11 mouse cellular contexts compared by ENCODE assay signal in the genomic region with DNA sequence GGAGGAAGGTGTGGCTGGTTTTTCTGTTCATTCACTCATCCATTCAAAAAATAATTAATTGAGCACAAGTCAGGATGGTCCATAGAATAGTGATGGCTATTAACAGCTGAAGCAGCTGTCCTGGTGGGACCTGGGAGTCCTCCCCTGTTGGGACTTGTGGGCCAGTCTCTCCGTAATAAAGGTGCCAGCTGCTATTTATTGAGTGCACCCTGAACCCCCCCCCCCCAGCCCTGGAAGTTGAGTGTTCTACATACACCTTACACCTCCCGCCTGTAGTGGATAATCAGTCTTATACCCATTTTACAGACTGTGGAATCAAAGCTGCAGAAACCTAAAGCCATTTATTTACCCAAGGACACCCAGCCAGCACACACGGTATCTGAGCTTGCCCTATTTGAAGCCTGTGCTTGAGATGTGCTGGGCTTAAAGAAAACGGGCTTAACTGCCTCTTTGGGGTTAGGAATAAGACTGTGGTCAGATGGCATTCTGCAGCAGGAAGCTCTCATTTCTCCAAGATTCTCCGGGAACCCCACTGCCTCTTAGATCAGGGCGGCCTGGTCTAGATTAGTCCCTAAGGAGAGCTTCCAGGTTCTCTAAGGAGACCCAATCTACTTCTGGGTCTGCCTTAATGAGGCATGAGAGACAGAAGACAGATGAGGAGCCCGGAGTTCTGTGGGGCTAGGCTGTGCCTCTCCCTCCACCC. TPM values are rescaled to one million over a fixed set of nuclear protein-coding genes. Genes with fewer than 3 reads are reported as not detected.
A peak's percentile ranks its signal among the peaks of the same experiment; 100 is the strongest.
DNase-seq lines count a peak whose midpoint lies in the region; ATAC-seq and TF ChIP-seq lines count a peak whose summit lies in the region.
"Had no signal": no experiment of that assay in that cellular context is flagged by ENCODE, and none has a peak within 500 bp of the region (broad histone marks: within the 10 kb centered on the region; RNA-seq: fewer than 3 reads in every experiment).

No protein-coding gene starts in this region.

- ATAC-seq in kidney, embryonic 16.5 days (ENCODE audit: low FRiP score, low TSS enrichment): no peak
- peak; percentile 8; the same call in 1 of the 2 replicates for ATAC-seq in forebrain, embryonic 12.5 days (ENCODE audit: low FRiP score)
- ATAC-seq in limb, embryonic 14.5 days (ENCODE audit: low FRiP score, low read depth): no peak
- ATAC-seq in stomach, embryonic 14.5 days (ENCODE audit: insufficient number of reproducible peaks, insufficient read depth, low FRiP score, low read depth): no peak

- WGBS in kidney, embryonic 16.5 days: 56% methylated on average over 7 of the region's 7 CpGs
- WGBS in forebrain, embryonic 12.5 days: 7% methylated on average over 7 of the region's 7 CpGs
- WGBS in limb, embryonic 14.5 days: 34% methylated on average over 7 of the region's 7 CpGs
- 59% methylated on average over 7 of the region's 7 CpGs for WGBS in stomach, embryonic 14.5 days

- peaks cover 61% of the 10 kb centered on the region for H3K4me1 ChIP-seq in kidney, embryonic 16.5 days (ENCODE audit: insufficient read depth, low read length)
- peaks cover 91% of the 10 kb centered on the region for H3K4me1 ChIP-seq in forebrain, embryonic 12.5 days
- peaks cover 46% of the 10 kb centered on the region for H3K4me1 ChIP-seq in limb, embryonic 14.5 days (ENCODE audit: control insufficient read depth, insufficient read depth, low read length)
- H3K4me1 ChIP-seq in stomach, embryonic 14.5 days (ENCODE audit: control insufficient read depth, insufficient read depth, low read length): peaks cover 33% of the 10 kb centered on the region

- H3K9ac ChIP-seq in kidney, embryonic 16.5 days (replicated peaks; ENCODE audit: low read length): 0 out of 2 replicates have a peak overlapping the region, but pooled peaks have one; percentile 24
- H3K9ac ChIP-seq in forebrain, embryonic 12.5 days: peak overlapping the region; percentile 100
- H3K9ac ChIP-seq in limb, embryonic 14.5 days (ENCODE audit: low read depth, low read length, severe bottlenecking): peak overlapping the region; percentile 68; the same call in 1 of the 2 replicates
- H3K9ac ChIP-seq in stomach, embryonic 14.5 days (replicated peaks; ENCODE audit: low read depth, low read length): peak overlapping the region; percentile 48; the same call in 1 of the 2 replicates

- peak overlapping the region; percentile 72; the same call in 1 of the 2 replicates for H3K4me2 ChIP-seq in kidney, embryonic 16.5 days (replicated peaks; ENCODE audit: low read depth, low read length)
- peak overlapping the region; percentile 98 for H3K4me2 ChIP-seq in forebrain, embryonic 12.5 days
- H3K4me2 ChIP-seq in limb, embryonic 14.5 days (replicated peaks; ENCODE audit: low read depth, low read length, severe bottlenecking): peak overlapping the region; percentile 78; the same call in 1 of the 2 replicates
- peak overlapping the region; percentile 64 for H3K4me2 ChIP-seq in stomach, embryonic 14.5 days (replicated peaks; ENCODE audit: low read depth, low read length)

- no peaks in the 10 kb centered on the region for H3K27me3 ChIP-seq in kidney, embryonic 16.5 days (ENCODE audit: insufficient read depth, low read length)
- no peaks in the 10 kb centered on the region for H3K27me3 ChIP-seq in forebrain, embryonic 12.5 days
- no peaks in the 10 kb centered on the region for H3K27me3 ChIP-seq in limb, embryonic 14.5 days (ENCODE audit: control insufficient read depth, insufficient read depth, low read length)
- no peaks in the 10 kb centered on the region for H3K27me3 ChIP-seq in stomach, embryonic 14.5 days (ENCODE audit: control insufficient read depth, insufficient read depth, low read length)

- no peak for DNase-seq in kidney, adult 11 months
- DNase-seq in limb, embryonic 14.5 days (ENCODE audit: low spot score): no peak
- no peak for DNase-seq in right cerebral cortex, postnatal 36 days (ENCODE audit: low spot score in 2 of 2)
- DNase-seq in adrenal gland, postnatal 10 days: no peak
- DNase-seq in cerebellum, postnatal 36 days: no peak
- DNase-seq: kidney, postnatal 25 days had no signal

- H3K36me3 ChIP-seq in kidney, embryonic 16.5 days (ENCODE audit: insufficient read depth, low read length): peaks cover 7% of the 10 kb centered on the region
- peaks cover 86% of the 10 kb centered on the region for H3K36me3 ChIP-seq in forebrain, embryonic 12.5 days (replicated peaks)
- H3K36me3 ChIP-seq in limb, embryonic 14.5 days (ENCODE audit: control insufficient read depth, insufficient read depth, low read length): peaks cover 57% of the 10 kb centered on the region
- peaks cover 10% of the 10 kb centered on the region for H3K36me3 ChIP-seq in stomach, embryonic 14.5 days (ENCODE audit: control insufficient read depth, insufficient read depth, low read length)

- H3K9me3 ChIP-seq in kidney, embryonic 16.5 days (ENCODE audit: low read length): no peaks in the 10 kb centered on the region
- H3K9me3 ChIP-seq in forebrain, embryonic 12.5 days: no peaks in the 10 kb centered on the region
- H3K9me3 ChIP-seq in limb, embryonic 14.5 days (ENCODE audit: control insufficient read depth, low read length): no peaks in the 10 kb centered on the region
- H3K9me3 ChIP-seq in stomach, embryonic 14.5 days (ENCODE audit: control insufficient read depth, low read depth, low read length): no peaks in the 10 kb centered on the region

- H3K27ac ChIP-seq in kidney, embryonic 16.5 days (ENCODE audit: low read length): peak overlapping the region; percentile 91
- peak overlapping the region; percentile 100 for H3K27ac ChIP-seq in forebrain, embryonic 12.5 days
- peak overlapping the region; percentile 86 for H3K27ac ChIP-seq in limb, embryonic 14.5 days (replicated peaks; ENCODE audit: low read depth, low read length)
- H3K27ac ChIP-seq in stomach, embryonic 14.5 days (ENCODE audit: low read length): peak overlapping the region; percentile 96

- no peak for TF ChIP-seq POLR2A in limb, embryonic 14.5 days (IDR thresholded peaks at IDR 0.05; ENCODE audit: borderline replicate concordance, extremely low read depth, insufficient read depth, insufficient read length)

- no peak overlapping the region for H3K4me3 ChIP-seq in kidney, embryonic 16.5 days (ENCODE audit: low read length)
- peak overlapping the region; percentile 100 for H3K4me3 ChIP-seq in forebrain, embryonic 12.5 days (replicated peaks)
- peak overlapping the region; percentile 34; the same call in 1 of the 2 replicates for H3K4me3 ChIP-seq in limb, embryonic 14.5 days (replicated peaks; ENCODE audit: low read length)
- H3K4me3 ChIP-seq in stomach, embryonic 14.5 days (ENCODE audit: low read depth, low read length): no peak overlapping the region

RNA-seq across cellular contexts. Expression of gene Msi1, which starts 8.0 kb away (rescaled TPM):
- 12.1 and 14.1 TPM in 2 replicates for polyA plus RNA-seq in kidney, embryonic 16.5 days (2015; fragmentation: Nextera tagmentation; extraction: Ambion mirVana)
- 161 and 182 TPM in 2 replicates for polyA plus RNA-seq in forebrain, embryonic 12.5 days (2016; fragmentation: Nextera tagmentation; extraction: Ambion mirVana)
- 40.6 and 51.6 TPM in 2 replicates for polyA plus RNA-seq in limb, embryonic 14.5 days (2012; rRNA removed)
- 15.5 and 18.0 TPM in 2 replicates for polyA plus RNA-seq in limb, embryonic 14.5 days (2014; fragmentation: Nextera tagmentation; extraction: Ambion mirVana)
- polyA plus RNA-seq in stomach, embryonic 14.5 days (2014; fragmentation: Nextera tagmentation; extraction: Ambion mirVana): 15.7 and 17.2 TPM in 2 replicates
- 10 to 100 TPM; 15.9 to 16.2 TPM for total RNA-seq in adrenal gland, postnatal 10 days (2021)
- total RNA-seq: granulocyte monocyte progenitor cell, adult 5-6 weeks had no signal

RNA-seq across cellular contexts. Expression of gene Pla2g1b, which starts 28.7 kb away (rescaled TPM):
- 0.94 and 2.1 TPM in 2 replicates for polyA plus RNA-seq in kidney, embryonic 16.5 days (2015; fragmentation: Nextera tagmentation; extraction: Ambion mirVana)
- not detected in 2 replicates for polyA plus RNA-seq in forebrain, embryonic 12.5 days (2016; fragmentation: Nextera tagmentation; extraction: Ambion mirVana)
- not detected in 2 replicates for polyA plus RNA-seq in limb, embryonic 14.5 days (2012; rRNA removed)
- not detected in 2 replicates for polyA plus RNA-seq in limb, embryonic 14.5 days (2014; fragmentation: Nextera tagmentation; extraction: Ambion mirVana)
- polyA plus RNA-seq in stomach, embryonic 14.5 days (2014; fragmentation: Nextera tagmentation; extraction: Ambion mirVana): 16.7 and 20.2 TPM in 2 replicates
- total RNA-seq in adrenal gland, postnatal 10 days (2021): not detected
- total RNA-seq: granulocyte monocyte progenitor cell, adult 5-6 weeks had no signal
- polyA plus RNA-seq: liver, embryonic 16.5 days had no signal

RNA-seq across cellular contexts. Expression of gene Sirt4, which starts 47.1 kb away (rescaled TPM):
- 27.3 and 27.5 TPM in 2 replicates for polyA plus RNA-seq in kidney, embryonic 16.5 days (2015; fragmentation: Nextera tagmentation; extraction: Ambion mirVana)
- 20.0 and 23.2 TPM in 2 replicates for polyA plus RNA-seq in forebrain, embryonic 12.5 days (2016; fragmentation: Nextera tagmentation; extraction: Ambion mirVana)
- 69.2 and 82.4 TPM in 2 replicates for polyA plus RNA-seq in limb, embryonic 14.5 days (2012; rRNA removed)
- polyA plus RNA-seq in limb, embryonic 14.5 days (2014; fragmentation: Nextera tagmentation; extraction: Ambion mirVana): 20.4 and 24.1 TPM in 2 replicates
- polyA plus RNA-seq in stomach, embryonic 14.5 days (2014; fragmentation: Nextera tagmentation; extraction: Ambion mirVana): 20.9 and 23.5 TPM in 2 replicates
- 10 to 100 TPM; 15.8 to 31.4 TPM for total RNA-seq in adrenal gland, postnatal 10 days (2021)

Comparison
In these comparisons a context has a peak if more than half of its experiments do, and no peak if none do; other contexts are left out.
1. H3K4me3 ChIP-seq: peak in forebrain, embryonic 12.5 days (single experiment) and limb, embryonic 14.5 days (single experiment); none in kidney, embryonic 16.5 days (single experiment) and stomach, embryonic 14.5 days (single experiment).
2. H3K9ac ChIP-seq: peak in every context shown above with its lines; median percentile 100 in forebrain, embryonic 12.5 days; 68 in limb, embryonic 14.5 days; 48 in stomach, embryonic 14.5 days; 24 in kidney, embryonic 16.5 days.
3. Peak in every context shown above with its lines, with median percentiles within 50 percentile points of each other: H3K27ac ChIP-seq and H3K4me2 ChIP-seq.